Mouse (Mus musculus): ENCODE measurements at regions not wholly inside any gene's neighbourhood (a gene's known extent, or its start where the extent isn't known, plus 50 kb on each side); places are given as distances from the start of the nearest gene placed in this dataset.
A peak's percentile ranks its signal among the peaks of the same experiment; 100 is the strongest.
"Not testable (repeated sequence)": the region's sequence is repeated elsewhere in the genome, so short reads cannot be mapped to it uniquely, and the experiment has no call there.

DNA sequence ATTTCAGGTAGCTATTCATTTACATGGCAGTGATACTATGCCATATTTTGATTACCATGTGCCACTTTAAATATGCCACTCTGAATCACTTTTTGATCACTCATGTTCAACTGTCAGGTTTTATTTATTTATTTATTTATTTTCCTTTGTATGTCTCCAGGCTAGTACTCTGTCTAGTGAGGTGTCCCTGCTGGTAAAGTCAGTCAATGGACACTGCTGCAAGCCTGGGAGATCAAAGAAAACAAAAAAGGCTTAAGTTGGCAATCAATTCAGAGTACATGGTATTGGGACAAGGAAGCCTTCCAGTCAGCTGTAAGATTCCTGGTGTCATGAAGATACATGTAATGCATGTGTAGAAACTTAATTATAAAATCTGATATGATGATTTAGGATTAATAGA, 473.5 kb upstream of the Pcdh9 start:
- no peaks in the 10 kb centered on the region for H3K4me1 ChIP-seq
- 0 out of 2 replicates have a peak, but pooled peaks have one; percentile 27 for ATAC-seq

GRCm38 (mm10) chr14:94362838-94363237, 472.4 kb upstream of the Pcdh9 start:
- Histone ChIP-seq H3K27me3 (no peaks in the 10 kb centered on the region), H3K4me1 (no peaks in the 10 kb centered on the region), H3K4me2 (no peak overlapping the region), H3K9me3 (replicated peaks) (no peaks in the 10 kb centered on the region), H3K36me3 (ENCODE audit: poor library complexity, severe bottlenecking) (no peaks in the 10 kb centered on the region), H3K9ac (no peak overlapping the region), H3K4me3 (no peak overlapping the region), H3K27ac (no peak overlapping the region)
- WGBS, result 16% methylated on average over 1 of the region's 1 CpGs
- no peak for ATAC-seq

More for the DNA sequence above, 473.5 kb upstream of the Pcdh9 start:
- Histone ChIP-seq H3K36me3 (ENCODE audit: poor library complexity, severe bottlenecking) (no peaks in the 10 kb centered on the region), H3K4me2 (no peak overlapping the region), H3K9me3 (replicated peaks) (no peaks in the 10 kb centered on the region), H3K27me3 (no peaks in the 10 kb centered on the region), H3K4me3 (no peak overlapping the region), H3K27ac (no peak overlapping the region), H3K9ac (no peak overlapping the region)

DNA sequence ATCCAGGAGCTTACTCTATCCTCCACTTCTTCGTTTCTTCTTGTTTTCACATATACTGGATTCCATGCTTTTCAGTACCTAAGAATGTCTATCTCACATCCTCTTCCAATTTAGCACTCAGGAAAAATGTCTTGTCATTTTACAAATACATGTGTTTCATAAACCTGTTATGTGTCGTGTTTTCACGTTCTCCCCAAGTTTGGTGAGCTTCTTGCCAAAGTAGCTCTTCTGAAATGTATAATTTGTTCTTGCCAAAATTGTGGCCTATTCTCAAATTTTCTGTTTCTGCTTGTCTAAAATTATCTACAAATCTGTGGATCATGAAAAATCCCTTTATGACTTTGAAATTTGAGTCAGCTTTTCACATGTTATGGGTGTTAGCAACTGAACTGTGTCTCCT, 450.1 kb upstream of the Pcdh9 start:
- Histone ChIP-seq H3K36me3 (ENCODE audit: poor library complexity, severe bottlenecking) (no peaks in the 10 kb centered on the region), H3K27me3 (no peaks in the 10 kb centered on the region), H3K4me2 (no peak overlapping the region), H3K4me1 (no peaks in the 10 kb centered on the region), H3K9me3 (replicated peaks) (no peaks in the 10 kb centered on the region), H3K9ac (no peak overlapping the region), H3K27ac (no peak overlapping the region), H3K4me3 (no peak overlapping the region)
- WGBS, result 95% methylated on average over 3 of the region's 3 CpGs
- no peak for ATAC-seq

DNA sequence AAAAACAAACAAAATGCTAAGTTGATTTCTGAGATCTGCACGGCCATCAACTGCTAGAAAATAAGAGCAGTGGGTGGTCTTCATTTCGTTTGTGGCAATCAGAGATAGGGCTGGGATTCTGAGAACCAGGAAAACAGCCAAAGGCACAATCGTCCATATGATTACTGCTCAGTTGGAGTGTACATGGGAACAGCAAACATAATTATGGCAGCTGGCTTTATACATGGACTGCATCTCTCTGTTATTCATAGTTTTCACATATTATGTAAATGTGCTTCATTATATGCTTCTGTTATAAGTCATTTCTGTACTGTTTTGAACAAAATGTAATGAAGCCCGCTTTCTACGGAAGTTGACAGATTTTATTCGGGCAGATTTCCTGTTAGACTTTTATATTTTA, 418.8 kb upstream of the Pcdh9 start:
- Histone ChIP-seq H3K4me3 (no peak overlapping the region), H3K36me3 (ENCODE audit: poor library complexity, severe bottlenecking) (no peaks in the 10 kb centered on the region), H3K9me3 (replicated peaks) (no peaks in the 10 kb centered on the region), H3K4me2 (no peak overlapping the region), H3K9ac (no peak overlapping the region), H3K27ac (no peak overlapping the region), H3K27me3 (no peaks in the 10 kb centered on the region), H3K4me1 (no peaks in the 10 kb centered on the region)
- ATAC-seq, result no peak
- WGBS, result 66% methylated on average over 6 of the region's 6 CpGs

DNA sequence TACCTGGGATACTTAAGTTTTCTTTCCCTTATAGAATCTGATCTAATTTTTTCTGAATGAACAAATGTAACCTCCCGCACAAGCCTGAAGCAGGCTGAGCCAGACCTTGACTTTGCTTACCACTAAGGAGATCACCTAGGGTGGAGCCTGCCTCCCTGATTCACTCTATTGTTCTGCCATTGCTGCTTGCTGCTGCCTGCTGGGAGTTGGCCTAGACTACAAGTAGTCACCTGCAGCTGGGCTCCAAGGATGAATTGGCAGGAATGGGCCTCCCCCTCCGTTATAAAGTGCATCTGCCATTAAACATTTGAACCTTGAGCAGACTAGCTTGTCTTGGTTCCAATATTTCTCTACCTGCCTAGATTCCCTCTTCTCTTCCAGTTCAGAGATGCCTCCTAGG, 415.1 kb upstream of the Pcdh9 start:
- ATAC-seq, H3K27me3 ChIP-seq: not testable (repeated sequence)
- 45% methylated on average over 2 of the region's 2 CpGs for WGBS

DNA sequence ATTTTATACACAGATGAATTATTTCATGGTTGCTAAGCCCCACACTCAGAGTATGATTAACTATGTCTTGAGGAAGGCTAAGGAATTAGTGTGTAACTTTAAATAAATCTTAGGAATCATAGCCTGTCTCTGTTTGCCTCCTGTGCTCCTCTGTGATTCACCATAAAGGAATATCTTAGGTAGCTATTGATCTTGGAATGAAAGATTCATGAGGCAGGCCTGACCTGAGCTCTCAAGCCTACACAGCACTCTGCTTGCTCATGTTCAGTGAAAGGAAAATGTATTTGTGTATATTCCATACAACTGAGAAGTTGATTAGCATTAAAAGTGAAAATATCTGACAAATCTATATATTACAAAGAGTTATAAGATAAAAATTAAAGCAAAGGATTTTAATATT, 403.8 kb upstream of the Pcdh9 start:
- Histone ChIP-seq H3K9me3 (replicated peaks) (no peaks in the 10 kb centered on the region), H3K27ac (no peak overlapping the region), H3K4me2 (no peak overlapping the region), H3K9ac (no peak overlapping the region), H3K4me3 (no peak overlapping the region), H3K27me3 (no peaks in the 10 kb centered on the region), H3K4me1 (no peaks in the 10 kb centered on the region), H3K36me3 (ENCODE audit: poor library complexity, severe bottlenecking) (no peaks in the 10 kb centered on the region)
- no peak for ATAC-seq

More for the DNA sequence above, 415.1 kb upstream of the Pcdh9 start:
- H3K4me2 ChIP-seq; H3K4me3 ChIP-seq; H3K9me3 ChIP-seq (replicated peaks); H3K36me3 ChIP-seq (ENCODE audit: poor library complexity, severe bottlenecking); H3K27ac ChIP-seq; H3K9ac ChIP-seq; H3K4me1 ChIP-seq: not testable (repeated sequence)

All from forebrain, embryonic 13.5 days (tissue).